In the genomic region with DNA sequence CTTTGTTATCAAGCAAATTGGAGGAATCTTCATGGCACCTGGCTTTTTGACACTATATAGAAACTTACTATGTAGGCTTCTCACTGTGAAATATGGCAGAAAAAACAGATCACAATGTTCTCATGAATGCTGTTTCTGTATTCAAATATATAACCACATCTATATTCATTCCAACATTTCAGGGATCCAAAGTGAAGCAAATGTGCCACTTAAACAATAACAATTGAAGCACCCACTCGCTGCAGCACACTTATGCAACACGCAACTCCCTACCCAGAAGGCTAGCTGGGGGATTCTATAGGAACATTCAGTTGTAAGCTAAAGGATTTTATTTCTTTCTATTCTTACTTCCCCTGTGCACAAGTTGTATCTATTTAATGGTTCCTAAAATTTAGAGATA, we compare ENCODE assay signal across 19 mouse cellular contexts.
DNase-seq lines count a peak whose midpoint lies in the region.
"Had no signal": no experiment of that assay in that cellular context is flagged by ENCODE, and none has a peak within 500 bp of the region (broad histone marks: within the 10 kb centered on the region; RNA-seq: fewer than 3 reads in every experiment).

No protein-coding gene starts in this region.

- DNase-seq in frontal cortex, postnatal 36 days (ENCODE audit: low spot score in 2 of 2), result peak; percentile 26 to 38
- DNase-seq in frontal cortex, postnatal 25 days (ENCODE audit: low spot score in 2 of 2), result no peak
- DNase-seq in left cerebral cortex, adult 18-20 months (ENCODE audit: low spot score in 2 of 2), result peak; percentile 51 to 68
- no peak for DNase-seq in left cerebral cortex, postnatal 4 days
- peak; percentile 73 for DNase-seq in brain, adult 2 months (ENCODE audit: low read depth, low spot score)
- peak; percentile 77 for DNase-seq in telencephalon, adult 2 months (ENCODE audit: low read depth, low spot score)
- DNase-seq in spleen, postnatal 36 days (ENCODE audit: low spot score in 2 of 2), result no peak
- DNase-seq: adrenal gland, postnatal 10 days; adrenal gland, postnatal 36 days; B cell, adult 2 months; cerebellum, adult 11 months; cerebellum, adult 2 months; cerebellum, adult 9-11 months; cerebellum, postnatal 25 days; gastrocnemius, postnatal 10 days; gastrocnemius, postnatal 36 days; heart, adult 2 months; heart, postnatal 14 days; heart, postnatal 4 days had no signal

- intact Hi-C loops in left cerebral cortex, postnatal 4 days (cut with DNase I), result no loop called here

Comparison
In these comparisons a context has a peak if more than half of its experiments do, and no peak if none do; other contexts are left out.
1. DNase-seq: peak in frontal cortex, postnatal 36 days (2 of 2), left cerebral cortex, adult 18-20 months (2 of 2), brain, adult 2 months (single experiment) and telencephalon, adult 2 months (single experiment); none in frontal cortex, postnatal 25 days (0 of 2), left cerebral cortex, postnatal 4 days (single experiment) and spleen, postnatal 36 days (0 of 2).